Mouse (Mus musculus) limb, embryonic 14.5 days (tissue): ENCODE measurements around the gene Irf2bpl. TPM values are rescaled to one million over a fixed set of nuclear protein-coding genes. Genes with fewer than 3 reads are reported as not detected.

Source experiments
- ATAC-seq: fragments of 200-750 bp; cut with Nextera tagmentation; 2 replicates; pipeline ENCODE4 v1.8.0; 2017; ENCODE audit warnings: low read depth, moderate number of reproducible peaks, moderate TSS enrichment; ENCODE audit not compliant: low FRiP score
- DNase-seq: peaks from one replicate; pipeline ENCODE4 v3.0.0-alpha.2; 2015; ENCODE audit warnings: low spot score
- H3K27ac ChIP-seq: fragments of 300-500 bp; sonication (generic); replicated peaks from 2 replicates; pipeline ENCODE4 v1.5.1; 2014; ENCODE audit warnings: low read depth, mild to moderate bottlenecking, low read length, moderate library complexity, mixed read lengths
- H3K27me3 ChIP-seq: fragments of 300-500 bp; sonication (generic); 2 replicates; pipeline ENCODE4 v1.6.1; 2014; ENCODE audit warnings: low read length, mixed read lengths; ENCODE audit not compliant: control insufficient read depth, insufficient read depth
- H3K36me3 ChIP-seq: fragments of 300-500 bp; sonication (generic); 2 replicates; pipeline ENCODE4 v1.6.1; 2014; ENCODE audit warnings: mild to moderate bottlenecking, low read length, moderate library complexity, mixed read lengths; ENCODE audit not compliant: control insufficient read depth, insufficient read depth
- H3K4me1 ChIP-seq: fragments of 300-500 bp; sonication (generic); 2 replicates; pipeline ENCODE4 v1.6.1; 2014; ENCODE audit warnings: antibody characterized with exemption, low read length, mixed read lengths; ENCODE audit not compliant: control insufficient read depth, insufficient read depth
- H3K4me2 ChIP-seq: fragments of 300-500 bp; sonication (generic); replicated peaks from 2 replicates; pipeline ENCODE4 v1.6.1; 2014; ENCODE audit warnings: low read depth, mild to moderate bottlenecking, low read length, moderate library complexity; ENCODE audit not compliant: severe bottlenecking
- H3K4me3 ChIP-seq: fragments of 300-500 bp; sonication (generic); replicated peaks from 2 replicates; pipeline ENCODE4 v1.5.1; 2014; ENCODE audit warnings: low read length
- H3K9ac ChIP-seq: fragments of 300-500 bp; sonication (generic); 2 replicates; pipeline ENCODE4 v1.6.1; 2014; ENCODE audit warnings: mild to moderate bottlenecking, low read depth, low read length, moderate library complexity; ENCODE audit not compliant: severe bottlenecking
- H3K9me3 ChIP-seq: fragments of 300-500 bp; sonication (generic); 2 replicates; pipeline ENCODE4 v1.6.1; 2016; ENCODE audit warnings: low read length; ENCODE audit not compliant: control insufficient read depth
- POLR2A ChIP-seq: fragments of 200-500 bp; IDR thresholded peaks from 2 replicates; pipeline ENCODE4 v1.8.0; 2012; ENCODE audit warnings: inconsistent platforms, mild to moderate bottlenecking, moderate library complexity, borderline replicate concordance; ENCODE audit not compliant: insufficient read depth, insufficient read length; ENCODE audit errors: extremely low read depth
- WGBS: fragments of 180-500 bp; shearing (Covaris S2); extraction: QIAGEN DNeasy Blood & Tissue Kit; methylation state at CpG from one replicate; pipeline ENCODE4 v1.1.7; 2014; 5-methylcytosine and 5-hydroxymethylcytosine counted together
- polyA plus RNA-seq, 2 experiments: library from polyadenylated mRNA; depleted of rRNA in 1 of 2; stranded (reverse) in 1 of 2; unstranded in 1 of 2; fragments of >200 nt; fragmentation: Nextera tagmentation in 1 of 2; extraction: Ambion mirVana in 1 of 2; gene quantifications; 2 replicates each; pipeline versions ENCODE4 v1.2.1 to v1.2.3; 2012 to 2014

The Irf2bpl gene
- polyA plus RNA-seq, 2 experiments: 33.9 to 37.1 TPM

GRCm38 (mm10) chr12:86886446-86886965 lies 1.9 kb upstream of the Irf2bpl start:
- no peak for TF ChIP-seq POLR2A
- Histone ChIP-seq H3K9me3 (no peaks in the 10 kb centered on the region), H3K27me3 (no peaks in the 10 kb centered on the region), H3K27ac (no peak overlapping the region), H3K4me2 (no peak overlapping the region), H3K36me3 (peaks cover 11% of the 10 kb centered on the region), H3K4me1 (peaks cover 55% of the 10 kb centered on the region), H3K9ac (no peak overlapping the region), H3K4me3 (no peak overlapping the region)
- whole genome bisulfite sequencing: 55% methylated on average over 7 of the region's 7 CpGs
- ATAC-seq: no peak
- DNase-seq: no peak

- peaks cover 48% of the 10 kb centered on the region for H3K4me1 ChIP-seq
- peaks cover 11% of the 10 kb centered on the region for H3K36me3 ChIP-seq
- 0 out of 2 replicates have a peak overlapping the region, but pooled peaks have one; percentile 97 for H3K27ac ChIP-seq
- no peak overlapping the region for H3K9ac ChIP-seq
- WGBS: 44% methylated on average over 5 of the region's 5 CpGs
- ATAC-seq (no peak), DNase-seq (no peak)
- no peak overlapping the region for H3K4me3 ChIP-seq
- no peaks in the 10 kb centered on the region for H3K27me3 ChIP-seq
- H3K4me2 ChIP-seq: peak overlapping the region; percentile 98
- TF ChIP-seq POLR2A: no peak
- no peaks in the 10 kb centered on the region for H3K9me3 ChIP-seq
These were observed 1.1 kb upstream of the Irf2bpl start for GRCm38 (mm10) chr12:86885746-86886145.

- ATAC-seq (no peak), DNase-seq (no peak)
- TF ChIP-seq POLR2A: no peak
- peak overlapping the region; percentile 98 for H3K4me2 ChIP-seq
- H3K27ac ChIP-seq: peak overlapping the region; percentile 97
- peak overlapping the region; percentile 31; the same call in 1 of the 2 replicates for H3K9ac ChIP-seq
- H3K9me3 ChIP-seq: no peaks in the 10 kb centered on the region
- peak overlapping the region; percentile 97 for H3K4me3 ChIP-seq
- H3K36me3 ChIP-seq: peaks cover 14% of the 10 kb centered on the region
- WGBS: 6% methylated on average over 6 of the region's 6 CpGs
- H3K27me3 ChIP-seq: no peaks in the 10 kb centered on the region
- H3K4me1 ChIP-seq: peaks cover 45% of the 10 kb centered on the region
These were observed 738 bp upstream of the Irf2bpl start for GRCm38 (mm10) chr12:86885336-86885735.

- H3K36me3 ChIP-seq: peaks cover 15% of the 10 kb centered on the region
- TF ChIP-seq POLR2A: no peak
- DNase-seq (no peak), ATAC-seq (no peak)
- no peaks in the 10 kb centered on the region for H3K27me3 ChIP-seq
- WGBS: under 1% methylated on average over 72 of the region's 84 CpGs
- H3K4me3 ChIP-seq: peak overlapping the region; percentile 97
- H3K27ac ChIP-seq: peak overlapping the region; percentile 97
- H3K4me2 ChIP-seq: peak overlapping the region; percentile 98
- peaks cover 47% of the 10 kb centered on the region for H3K4me1 ChIP-seq
- no peaks in the 10 kb centered on the region for H3K9me3 ChIP-seq
- H3K9ac ChIP-seq: peak overlapping the region; percentile 93
These were observed 1.1 kb downstream of the Irf2bpl start for GRCm38 (mm10) chr12:86883280-86884196.

- Histone ChIP-seq H3K36me3 (peaks cover 15% of the 10 kb centered on the region), H3K27ac (peak overlapping the region; percentile 97), H3K4me3 (peak overlapping the region; percentile 97), H3K9ac (peak overlapping the region; percentile 93), H3K4me2 (peak overlapping the region; percentile 98), H3K27me3 (no peaks in the 10 kb centered on the region), H3K9me3 (no peaks in the 10 kb centered on the region), H3K4me1 (peaks cover 47% of the 10 kb centered on the region)
- TF ChIP-seq POLR2A: no peak
- DNase-seq (no peak), ATAC-seq (no peak)
- 0% methylated on average over 11 of the region's 24 CpGs for whole genome bisulfite sequencing
These were observed 1.6 kb downstream of the Irf2bpl start for GRCm38 (mm10) chr12:86883019-86883279.
